Mouse (Mus musculus): ENCODE measurements around the gene Ccno. TPM values are rescaled to one million over a fixed set of nuclear protein-coding genes. Genes with fewer than 3 reads are reported as not detected.
A peak's percentile ranks its signal among the peaks of the same experiment; 100 is the strongest.

Ccno gene
- total RNA-seq, 2 experiments from 2014 or later = 0.97 to 1.5 TPM

Small RNA genes lying within 50 kb of the gene (microRNA-seq; reads per million reads assigned to microRNA genes)
- gene Mir449a = 149 reads per million, percentile 60 among the genes with 10 or more reads in this experiment
- gene Mir449b = not detected
- 0.86 reads per million for gene Mir449c

Other genes starting within 250 kb of the Ccno start
- gene Plpp1, start 187.0 kb upstream of the Ccno start, total RNA-seq (2021) = 10 to 100 TPM; 30.0 to 30.1 TPM
- gene Mtrex, start 60.4 kb upstream of the Ccno start, total RNA-seq (2021) = 10 to 100 TPM; 39.9 to 41.1 TPM
- 10 to 100 TPM; 21.8 to 24.0 TPM for gene Dhx29, start 60.3 kb upstream of the Ccno start, total RNA-seq (2021)
- under 1 TPM; 0.13 to 0.24 TPM for gene Mcidas, start 6.0 kb downstream of the Ccno start, total RNA-seq (2021)
- gene Cdc20b, start 47.3 kb downstream of the Ccno start, total RNA-seq (2021) = not detected
- gene Gpx8, start 58.6 kb downstream of the Ccno start, total RNA-seq (2021) = 10 to 100 TPM; 13.9 to 16.3 TPM
- not detected for gene Gzma, start 113.2 kb downstream of the Ccno start, total RNA-seq (2021)
- gene Esm1, start 221.9 kb downstream of the Ccno start, total RNA-seq (2021) = under 1 TPM; 0.84 to 0.87 TPM
- under 1 TPM in 1 of 2 experiments, not detected in 1; 0.26 TPM for gene Gzmk, start 238.1 kb downstream of the Ccno start, total RNA-seq (2021)

All from left cerebral cortex, postnatal 10 days (tissue).